Mouse (Mus musculus) large intestine, adult 2 months (tissue): ENCODE results near the gene Cebpa. TPM values are rescaled to one million over a fixed set of nuclear protein-coding genes. Genes with fewer than 3 reads are reported as not detected.

Source experiments
- DNase-seq: peaks from one replicate; pipeline ENCODE4 v3.0.0-alpha.2; 2012; ENCODE audit warnings: low read depth, low spot score
- WGBS: fragments of 180-500 bp; shearing (Covaris S2); methylation state at CpG from one replicate; pipeline ENCODE4 v1.1.7; 2018; 5-methylcytosine and 5-hydroxymethylcytosine counted together
- polyA plus RNA-seq: library from polyadenylated mRNA; depleted of rRNA; stranded (reverse); fragments of >200 nt; gene quantifications from 2 replicates; pipeline ENCODE4 v1.2.3, GENCODE M21; 2012

The Cebpa gene
- polyA plus RNA-seq, 1 experiment, result 30.9 TPM

DNA sequence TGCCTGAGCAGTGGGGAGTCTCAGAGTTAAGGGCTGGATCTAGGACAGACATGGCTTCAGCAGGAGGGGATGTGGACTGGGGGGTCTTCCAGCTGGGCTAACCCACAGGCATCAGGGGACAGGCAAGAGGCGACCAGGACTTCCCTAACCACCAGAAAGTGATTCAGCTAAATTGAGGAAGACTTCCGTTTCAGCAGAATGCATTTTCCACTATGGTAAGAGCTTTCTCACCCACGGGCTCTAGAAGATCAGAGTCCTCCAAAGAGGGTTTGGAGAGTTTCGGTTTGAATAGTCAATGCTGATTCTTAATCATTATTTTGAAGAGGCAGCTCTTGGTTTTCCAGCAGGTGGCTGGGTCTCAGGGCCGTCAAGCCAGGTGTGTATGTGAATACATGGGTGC is 20.8 kb downstream of the Cebpa start:
- 85% methylated on average over 5 of the region's 5 CpGs for WGBS
- DNase-seq, result no peak

DNA sequence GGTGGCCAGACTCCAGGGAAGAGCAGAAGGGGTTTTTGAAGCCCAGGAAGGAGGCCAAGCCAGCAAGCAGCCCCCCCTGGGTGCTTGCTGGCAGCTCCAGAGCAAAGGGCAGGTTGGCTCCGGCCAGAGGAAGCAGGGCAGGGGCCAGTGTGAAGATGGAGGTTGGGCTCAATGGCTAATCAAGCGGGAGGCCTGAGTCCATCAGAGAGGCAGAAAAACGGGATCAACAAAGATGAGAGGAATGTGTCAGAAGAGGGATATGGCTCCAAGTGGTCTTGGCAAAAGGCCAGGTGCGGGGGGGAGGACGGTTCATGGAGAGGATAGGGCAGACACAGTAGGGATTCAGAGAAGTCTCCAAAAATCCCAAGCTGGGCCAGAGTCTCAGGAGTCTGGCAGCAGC is 22.4 kb downstream of the Cebpa start:
- DNase-seq, result no peak
- WGBS, result 60% methylated on average over 5 of the region's 5 CpGs

DNA sequence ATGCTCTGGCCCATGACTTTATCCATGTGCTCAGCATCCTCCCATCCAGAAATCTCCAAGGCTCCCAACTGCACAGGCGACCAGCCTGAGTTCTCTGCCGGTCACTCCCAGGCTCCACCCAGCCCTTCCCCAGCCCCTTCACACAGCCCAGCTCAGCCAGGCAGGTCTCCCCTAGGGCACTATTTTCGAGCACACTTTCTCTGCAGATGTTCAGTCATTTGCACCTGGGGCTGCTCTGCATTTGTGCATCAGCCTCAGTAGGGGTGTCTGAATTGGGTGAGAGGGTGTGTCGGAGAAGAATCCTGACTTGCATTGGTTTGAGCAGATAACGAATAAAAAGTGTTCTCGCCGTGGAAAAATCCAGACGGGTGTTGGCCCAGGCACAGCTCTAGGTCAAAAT is 23.4 kb downstream of the Cebpa start:
- 84% methylated on average over 8 of the region's 8 CpGs for WGBS
- DNase-seq, result no peak

DNA sequence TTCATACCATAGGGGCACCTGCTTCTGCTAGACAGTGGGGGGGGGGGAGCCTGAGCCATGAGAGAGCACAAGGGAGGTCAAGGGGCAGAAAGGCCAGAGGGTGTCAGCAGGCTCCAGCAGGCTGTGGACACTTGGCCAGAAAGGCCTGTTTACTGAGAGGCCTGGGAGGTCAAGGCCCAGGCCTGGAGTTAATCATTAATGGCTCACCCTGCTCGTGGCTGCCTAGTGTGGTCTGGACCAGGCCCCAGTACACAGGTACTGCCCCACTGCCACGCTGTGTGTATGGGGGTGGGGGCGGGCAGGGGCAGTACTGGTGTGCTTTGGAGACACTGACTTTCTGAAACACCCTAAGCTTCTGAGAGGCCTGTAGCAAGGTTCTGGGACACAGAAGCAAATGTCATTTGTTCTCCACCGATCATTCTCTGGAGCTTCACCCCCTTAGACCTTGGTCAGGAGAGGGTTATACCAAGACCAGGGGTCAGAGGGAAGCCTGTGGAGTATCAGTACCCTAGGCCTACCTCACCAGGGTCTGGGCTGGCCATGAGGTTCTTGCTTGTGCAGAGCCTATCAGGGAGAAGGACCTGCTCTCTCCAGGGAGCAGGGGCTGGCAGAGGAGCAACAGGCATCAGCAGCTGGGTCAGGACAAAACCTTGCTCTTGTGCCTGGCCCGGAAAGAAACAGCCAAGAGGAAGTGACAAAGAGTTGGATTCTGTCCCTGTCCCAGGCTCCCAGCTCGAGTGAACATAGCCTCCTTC is 24.9 kb downstream of the Cebpa start:
- WGBS, result 45% methylated on average over 6 of the region's 6 CpGs
- no peak for DNase-seq

GRCm38 (mm10) chr7:35145068-35145467 is 26.0 kb downstream of the Cebpa start:
- 39% methylated on average over 9 of the region's 9 CpGs for WGBS
- DNase-seq, result no peak

- no peak for DNase-seq
- 80% methylated on average over 10 of the region's 10 CpGs for WGBS
Observed at GRCm38 (mm10) chr7:35146269-35146668, 27.2 kb downstream of the Cebpa start.

GRCm38 (mm10) chr7:35149616-35150433 is 30.7 kb downstream of the Cebpa start:
- 21% methylated on average over 15 of the region's 15 CpGs for WGBS
- DNase-seq, result no peak

GRCm38 (mm10) chr7:35150860-35151259 is 31.8 kb downstream of the Cebpa start:
- DNase-seq, result no peak
- WGBS, result 86% methylated on average over 5 of the region's 5 CpGs

- WGBS, result 77% methylated on average over 12 of the region's 12 CpGs
- DNase-seq, result no peak
Observed at GRCm38 (mm10) chr7:35154449-35154848, 35.4 kb downstream of the Cebpa start.

DNA sequence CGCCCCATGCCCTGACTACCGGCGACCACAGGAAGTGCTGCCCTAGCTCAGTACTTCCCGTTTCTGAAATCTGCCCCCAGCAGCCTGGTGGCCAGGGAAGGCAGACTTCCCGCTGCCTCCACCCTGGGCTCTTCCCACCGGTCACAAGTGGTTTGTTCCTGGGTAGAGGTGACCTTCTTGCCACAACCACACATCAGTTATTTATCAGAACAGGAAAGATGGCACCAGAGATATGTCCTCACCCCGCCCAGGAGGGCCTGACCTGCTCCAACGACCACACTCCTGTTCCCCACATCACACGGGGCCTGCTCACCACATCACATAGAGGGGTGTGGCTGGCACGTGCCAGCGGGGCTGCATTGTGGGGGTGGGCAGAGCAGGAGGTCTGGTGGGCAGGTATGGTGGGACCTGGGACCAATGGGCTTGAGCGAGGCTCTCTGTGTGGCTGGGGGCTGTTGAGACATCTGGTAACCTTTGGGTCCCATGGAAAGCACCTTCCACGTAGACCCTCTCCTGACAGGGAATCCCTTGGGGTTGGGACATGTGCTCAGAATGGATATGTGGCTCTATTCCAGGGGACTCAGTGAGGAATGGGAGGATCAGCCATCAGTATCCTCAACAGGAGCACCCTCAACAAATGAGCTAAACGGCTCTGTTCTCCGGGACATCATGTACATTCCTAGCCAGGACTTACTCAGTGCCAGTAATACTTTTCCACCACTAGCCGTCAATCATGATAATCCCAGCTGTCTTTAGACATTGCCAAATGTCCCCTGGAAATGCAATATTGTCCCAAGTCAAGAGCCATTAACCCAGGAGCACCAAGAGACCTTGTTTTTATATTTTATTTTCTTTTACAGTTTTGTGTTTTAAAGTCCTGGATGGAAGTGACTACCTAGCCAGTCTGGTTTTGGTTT is 37.7 kb downstream of the Cebpa start:
- no peak for DNase-seq
- WGBS, result 54% methylated on average over 16 of the region's 16 CpGs

GRCm38 (mm10) chr7:35157512-35157911 is 38.4 kb downstream of the Cebpa start:
- WGBS, result 30% methylated on average over 3 of the region's 3 CpGs
- DNase-seq, result no peak

DNA sequence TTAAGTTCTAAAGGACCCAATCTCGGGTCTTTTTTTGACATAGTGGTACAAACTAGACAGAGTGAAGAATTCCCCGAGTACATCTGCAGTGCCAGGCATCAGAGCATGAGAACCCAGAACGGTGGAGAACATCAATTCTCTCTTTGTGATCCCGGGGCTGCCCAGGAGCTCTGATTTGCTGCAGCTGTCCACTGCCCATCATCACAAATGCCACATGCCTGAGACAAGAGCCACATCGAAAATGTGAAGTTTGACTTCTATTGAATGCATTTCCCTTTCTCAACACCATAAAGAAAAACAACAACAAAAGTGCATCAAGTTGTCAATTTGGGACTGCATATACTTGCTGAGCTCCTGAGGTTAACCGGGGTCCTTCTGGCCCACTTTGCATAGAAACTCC is 43.4 kb downstream of the Cebpa start:
- WGBS, result 73% methylated on average over 6 of the region's 6 CpGs
- no peak for DNase-seq

DNA sequence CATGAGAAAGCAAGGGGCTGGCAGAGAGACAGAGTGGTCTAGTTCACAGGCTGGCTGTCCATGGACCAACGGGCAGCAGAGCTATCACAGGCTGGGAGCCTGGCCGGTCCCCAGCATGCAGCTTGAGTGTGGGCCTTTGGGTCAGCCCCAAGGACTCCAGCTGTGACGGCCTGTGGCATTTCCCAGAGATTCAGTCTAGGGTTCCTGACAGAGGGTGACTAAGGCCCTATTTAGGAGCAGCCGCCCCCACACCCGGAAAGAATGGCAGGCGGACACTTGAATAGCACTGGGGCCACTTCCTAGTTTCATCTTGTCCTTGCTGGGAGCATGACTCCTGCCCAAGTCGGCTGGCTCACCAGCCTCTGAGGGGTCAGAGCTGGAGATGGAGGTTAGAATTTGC is 44.5 kb downstream of the Cebpa start:
- 68% methylated on average over 7 of the region's 7 CpGs for WGBS

GRCm38 (mm10) chr7:35164131-35164530 is 45.0 kb downstream of the Cebpa start:
- DNase-seq, result no peak
- WGBS, result 67% methylated on average over 6 of the region's 6 CpGs

More for the DNA sequence above, 44.5 kb downstream of the Cebpa start:
- DNase-seq, result no peak

- 83% methylated on average over 5 of the region's 5 CpGs for WGBS
- DNase-seq, result no peak
Observed at GRCm38 (mm10) chr7:35166988-35167387, 47.9 kb downstream of the Cebpa start.

GRCm38 (mm10) chr7:35167925-35168324 is 48.8 kb downstream of the Cebpa start:
- WGBS, result 96% methylated on average over 2 of the region's 2 CpGs
- no peak for DNase-seq

- peak; percentile 60 for DNase-seq
- WGBS, result 12% methylated on average over 6 of the region's 6 CpGs
Observed at GRCm38 (mm10) chr7:35169341-35169740, 50.2 kb downstream of the Cebpa start.
